Mouse (Mus musculus): ENCODE data around the gene Rabl6. TPM values are rescaled to one million over a fixed set of nuclear protein-coding genes. Genes with fewer than 3 reads are reported as not detected.

Rabl6 gene
- polyA plus RNA-seq (2015; fragmentation: Nextera tagmentation; extraction: Ambion mirVana): 11.0 and 13.5 TPM in 2 replicates

GRCm38 (mm10) chr2:25607761-25608622 is at the start of gene Rabl6:
Gene Rabl6, minus strand, starts transcription at chr2:25608521.
- H3K27ac ChIP-seq (ENCODE audit: low read depth): peak within 1 kb of the TSS; percentile 91
- H3K36me3 ChIP-seq (replicated peaks; ENCODE audit: insufficient read depth, low read length): no peaks in the 10 kb centered on the region
- DNase-seq (peak; percentile 87), ATAC-seq (peak; percentile 93)
- peaks cover 21% of the 10 kb centered on the region for H3K4me1 ChIP-seq (ENCODE audit: insufficient read depth)
- WGBS (ENCODE audit: insufficient replicate concordance): under 1% methylated on average over 77 of the region's 80 CpGs
- no peaks in the 10 kb centered on the region for H3K27me3 ChIP-seq (ENCODE audit: insufficient read depth, low read length)
- TF ChIP-seq EP300 (IDR thresholded peaks at IDR 0.05; ENCODE audit: low read depth): no peak
- no peak for TF ChIP-seq CTCF (IDR thresholded peaks at IDR 0.05; ENCODE audit: low read depth)
- peak within 1 kb of the TSS; percentile 98 for H3K9ac ChIP-seq (replicated peaks)
- H3K4me2 ChIP-seq (ENCODE audit: low read depth, low read length): peak within 1 kb of the TSS; percentile 92
- peak within 1 kb of the TSS; percentile 90 for H3K4me3 ChIP-seq (ENCODE audit: low read depth, low read length)
- no peaks in the 10 kb centered on the region for H3K9me3 ChIP-seq (ENCODE audit: low read length)

- H3K4me2 ChIP-seq (ENCODE audit: low read depth, low read length): no peak within 1 kb of the TSS
- no peaks in the 10 kb centered on the region for H3K9me3 ChIP-seq (ENCODE audit: low read length)
- no peak within 1 kb of the TSS for H3K4me3 ChIP-seq (ENCODE audit: low read depth, low read length)
- TF ChIP-seq CTCF (IDR thresholded peaks at IDR 0.05; ENCODE audit: low read depth) (no peak), EP300 (IDR thresholded peaks at IDR 0.05; ENCODE audit: low read depth) (no peak)
- no peaks in the 10 kb centered on the region for H3K27me3 ChIP-seq (ENCODE audit: insufficient read depth, low read length)
- H3K27ac ChIP-seq (ENCODE audit: low read depth): no peak within 1 kb of the TSS
- no peak for DNase-seq
- no peak within 1 kb of the TSS for H3K9ac ChIP-seq (replicated peaks)
- ATAC-seq: no peak
- no peaks in the 10 kb centered on the region for H3K36me3 ChIP-seq (replicated peaks; ENCODE audit: insufficient read depth, low read length)
- no peaks in the 10 kb centered on the region for H3K4me1 ChIP-seq (ENCODE audit: insufficient read depth)
Observed at GRCm38 (mm10) chr2:25657652-25658051, 49.3 kb upstream of the Rabl6 start, which contains the start of gene Lcn5. Gene Lcn5, plus strand, starts transcription at chr2:25657952.

GRCm38 (mm10) chr2:25657246-25657645 is 48.9 kb upstream of the Rabl6 start:
- H3K36me3 ChIP-seq (replicated peaks; ENCODE audit: insufficient read depth, low read length): no peaks in the 10 kb centered on the region
- no peaks in the 10 kb centered on the region for H3K27me3 ChIP-seq (ENCODE audit: insufficient read depth, low read length)
- H3K27ac ChIP-seq (ENCODE audit: low read depth): no peak overlapping the region
- ATAC-seq (no peak), DNase-seq (no peak)
- H3K4me3 ChIP-seq (ENCODE audit: low read depth, low read length): no peak overlapping the region
- WGBS (ENCODE audit: insufficient replicate concordance): 74% methylated on average over 4 of the region's 4 CpGs
- H3K9ac ChIP-seq (replicated peaks): no peak overlapping the region
- no peaks in the 10 kb centered on the region for H3K4me1 ChIP-seq (ENCODE audit: insufficient read depth)
- TF ChIP-seq EP300 (IDR thresholded peaks at IDR 0.05; ENCODE audit: low read depth): no peak
- TF ChIP-seq CTCF (IDR thresholded peaks at IDR 0.05; ENCODE audit: low read depth): no peak
- H3K4me2 ChIP-seq (ENCODE audit: low read depth, low read length): no peak overlapping the region
- no peaks in the 10 kb centered on the region for H3K9me3 ChIP-seq (ENCODE audit: low read length)

DNA sequence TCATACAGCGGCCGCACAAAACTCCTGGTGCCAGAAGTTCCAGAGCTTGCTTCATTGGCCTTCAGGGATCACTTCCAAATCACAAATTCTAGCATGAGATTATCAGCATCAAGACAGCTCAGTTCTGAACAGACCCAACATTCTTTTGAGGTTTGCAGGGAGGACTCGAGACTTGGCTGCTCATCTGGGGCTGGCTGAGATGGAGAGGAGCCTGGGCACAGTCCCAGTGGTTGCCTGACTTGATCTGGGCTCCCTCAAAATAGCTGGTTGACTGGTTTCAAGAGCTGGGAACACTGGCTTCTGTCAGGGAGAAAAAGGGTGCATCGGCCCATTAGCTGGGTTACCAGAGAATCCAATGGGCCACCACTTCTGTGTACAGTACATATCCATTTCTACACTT is 48.4 kb upstream of the Rabl6 start:
- Histone ChIP-seq H3K4me3 (ENCODE audit: low read depth, low read length) (no peak overlapping the region), H3K9me3 (ENCODE audit: low read length) (no peaks in the 10 kb centered on the region), H3K4me2 (ENCODE audit: low read depth, low read length) (no peak overlapping the region), H3K4me1 (ENCODE audit: insufficient read depth) (no peaks in the 10 kb centered on the region), H3K27me3 (ENCODE audit: insufficient read depth, low read length) (no peaks in the 10 kb centered on the region), H3K27ac (ENCODE audit: low read depth) (no peak overlapping the region), H3K36me3 (replicated peaks; ENCODE audit: insufficient read depth, low read length) (no peaks in the 10 kb centered on the region), H3K9ac (replicated peaks) (no peak overlapping the region)
- ATAC-seq: no peak
- WGBS (ENCODE audit: insufficient replicate concordance): 79% methylated on average over 4 of the region's 4 CpGs
- TF ChIP-seq EP300 (IDR thresholded peaks at IDR 0.05; ENCODE audit: low read depth) (no peak), CTCF (IDR thresholded peaks at IDR 0.05; ENCODE audit: low read depth) (no peak)
- DNase-seq: no peak

DNA sequence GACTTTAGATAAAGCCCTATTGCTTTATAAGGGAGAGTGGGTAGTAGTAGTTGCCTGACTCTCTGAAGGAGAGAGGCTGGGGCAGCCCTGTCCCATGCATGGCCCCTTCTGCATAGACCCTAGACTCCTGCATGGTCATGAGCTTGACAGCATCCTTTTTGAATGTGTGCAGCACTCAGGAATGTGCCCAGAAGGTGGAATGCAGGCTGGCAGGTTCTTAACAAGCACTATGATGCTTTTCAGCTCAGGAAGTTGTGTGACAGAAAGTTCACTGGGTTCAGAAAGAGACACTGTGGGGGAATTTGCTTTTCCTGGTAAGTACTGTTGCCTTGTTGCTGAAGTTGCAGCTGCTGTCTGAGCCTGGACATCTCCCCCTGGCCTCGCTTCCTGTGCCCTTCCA is 46.2 kb upstream of the Rabl6 start:
- Histone ChIP-seq H3K27ac (ENCODE audit: low read depth) (no peak overlapping the region), H3K4me1 (ENCODE audit: insufficient read depth) (no peaks in the 10 kb centered on the region), H3K36me3 (replicated peaks; ENCODE audit: insufficient read depth, low read length) (no peaks in the 10 kb centered on the region), H3K4me2 (ENCODE audit: low read depth, low read length) (no peak overlapping the region), H3K27me3 (ENCODE audit: insufficient read depth, low read length) (no peaks in the 10 kb centered on the region), H3K4me3 (ENCODE audit: low read depth, low read length) (no peak overlapping the region), H3K9ac (replicated peaks) (no peak overlapping the region), H3K9me3 (ENCODE audit: low read length) (no peaks in the 10 kb centered on the region)
- whole genome bisulfite sequencing (ENCODE audit: insufficient replicate concordance): 46% methylated on average over 1 of the region's 1 CpGs
- TF ChIP-seq CTCF (IDR thresholded peaks at IDR 0.05; ENCODE audit: low read depth) (no peak), EP300 (IDR thresholded peaks at IDR 0.05; ENCODE audit: low read depth) (no peak)
- DNase-seq (no peak), ATAC-seq (no peak)

DNA sequence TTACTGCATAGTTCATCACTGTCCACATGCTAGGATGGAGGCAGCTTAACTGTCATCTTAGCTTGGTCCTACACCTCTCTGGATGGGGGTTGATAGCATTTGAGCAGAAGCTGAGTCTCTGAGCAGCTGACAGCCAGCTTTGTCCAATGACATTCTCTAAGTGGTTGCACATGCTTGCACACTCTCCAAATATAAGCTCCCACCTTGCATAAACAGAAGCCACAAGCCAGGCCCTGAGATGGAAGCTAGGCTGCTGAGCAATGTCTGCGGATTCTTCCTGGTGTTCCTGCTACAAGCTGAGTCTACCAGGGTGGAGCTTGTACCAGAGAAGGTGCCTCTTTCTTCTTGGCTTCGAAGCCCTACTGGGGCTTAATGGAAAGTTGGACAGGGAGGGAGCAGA is 44.6 kb upstream of the Rabl6 start, which contains the start of gene Lcn8:
TSS of gene Lcn8 (plus strand) at position 219 of the 400 bp plus-strand sequence.
- DNase-seq (no peak), ATAC-seq (no peak)
- no peak within 1 kb of the TSS for H3K27ac ChIP-seq (ENCODE audit: low read depth)
- no peak within 1 kb of the TSS for H3K4me3 ChIP-seq (ENCODE audit: low read depth, low read length)
- no peaks in the 10 kb centered on the region for H3K36me3 ChIP-seq (replicated peaks; ENCODE audit: insufficient read depth, low read length)
- no peak within 1 kb of the TSS for H3K9ac ChIP-seq (replicated peaks)
- no peak for TF ChIP-seq EP300 (IDR thresholded peaks at IDR 0.05; ENCODE audit: low read depth)
- no peak for TF ChIP-seq CTCF (IDR thresholded peaks at IDR 0.05; ENCODE audit: low read depth)
- H3K4me2 ChIP-seq (ENCODE audit: low read depth, low read length): no peak within 1 kb of the TSS
- H3K27me3 ChIP-seq (ENCODE audit: insufficient read depth, low read length): no peaks in the 10 kb centered on the region
- no peaks in the 10 kb centered on the region for H3K4me1 ChIP-seq (ENCODE audit: insufficient read depth)
- no peaks in the 10 kb centered on the region for H3K9me3 ChIP-seq (ENCODE audit: low read length)
- WGBS (ENCODE audit: insufficient replicate concordance): 75% methylated on average over 2 of the region's 2 CpGs

Data from liver, postnatal 0 days (tissue).